Mouse (Mus musculus) intestine, embryonic 16.5 days (tissue): Measurements from ENCODE around the gene Calu. TPM values are rescaled to one million over a fixed set of nuclear protein-coding genes. Genes with fewer than 3 reads are reported as not detected.
"Not testable (repeated sequence)": the region's sequence is repeated elsewhere in the genome, so short reads cannot be mapped to it uniquely, and the experiment has no call there.

Source experiments
- ATAC-seq: fragments of 200-750 bp; cut with Nextera tagmentation; 2 replicates; pipeline ENCODE4 v1.8.0; 2017; ENCODE audit warnings: moderate TSS enrichment, moderate library complexity
- H3K27ac ChIP-seq: fragments of 300-500 bp; sonication (generic); 2 replicates; pipeline ENCODE4 v1.5.1; 2014; ENCODE audit warnings: mild to moderate bottlenecking, low read length
- H3K27me3 ChIP-seq: fragments of 300-500 bp; sonication (generic); replicated peaks from 2 replicates; pipeline ENCODE4 v1.6.1; 2014; ENCODE audit warnings: low read length, control low read depth, mixed read lengths; ENCODE audit not compliant: control insufficient read depth, insufficient read depth
- H3K36me3 ChIP-seq: fragments of 300-500 bp; sonication (generic); 2 replicates; pipeline ENCODE4 v1.6.1; 2014; ENCODE audit warnings: low read length, control low read depth; ENCODE audit not compliant: control insufficient read depth, insufficient read depth
- H3K4me1 ChIP-seq: fragments of 300-500 bp; sonication (generic); 2 replicates; pipeline ENCODE4 v1.6.1; 2014; ENCODE audit warnings: low read length, control low read depth, mixed read lengths; ENCODE audit not compliant: control insufficient read depth, insufficient read depth
- H3K4me2 ChIP-seq: fragments of 300-500 bp; sonication (generic); 2 replicates; pipeline ENCODE4 v1.6.1; 2014; ENCODE audit warnings: low read depth, low read length, control low read depth
- H3K4me3 ChIP-seq: fragments of 300-500 bp; sonication (generic); 2 replicates; pipeline ENCODE4 v1.5.1; 2014; ENCODE audit warnings: mild to moderate bottlenecking, low read length
- H3K9ac ChIP-seq: fragments of 300-500 bp; sonication (generic); 2 replicates; pipeline ENCODE4 v1.6.1; 2014; ENCODE audit warnings: low read depth, low read length
- H3K9me3 ChIP-seq: fragments of 300-500 bp; sonication (generic); 2 replicates; pipeline ENCODE4 v1.6.1; 2016; ENCODE audit warnings: low read length, control low read depth; ENCODE audit not compliant: control insufficient read depth
- WGBS: fragments of 180-500 bp; shearing (Covaris S2); extraction: QIAGEN DNeasy Blood & Tissue Kit; methylation state at CpG from one replicate; pipeline ENCODE4 v1.1.7; 2014; 5-methylcytosine and 5-hydroxymethylcytosine counted together
- polyA plus RNA-seq: library from polyadenylated mRNA; unstranded; fragments of >200 nt; fragmentation: Nextera tagmentation; extraction: Ambion mirVana; gene quantifications from 2 replicates; pipeline ENCODE4 v1.2.1, GENCODE M21; 2015

Calu gene
- polyA plus RNA-seq, 1 experiment from 2014 or later: 282 TPM

GRCm38 (mm10) chr6:29382442-29382841 is 34.6 kb downstream of the Calu start:
- no peaks in the 10 kb centered on the region for H3K27me3 ChIP-seq
- WGBS: 49% methylated on average over 2 of the region's 2 CpGs

GRCm38 (mm10) chr6:29388052-29388518 is 40.2 kb downstream of the Calu start, which contains the start of gene Opn1sw:
Gene Opn1sw (minus strand): TSS chr6:29388468.
- H3K27ac ChIP-seq: peak within 1 kb of the TSS; percentile 3; the same call in 1 of the 2 replicates
- peak; percentile 80 for ATAC-seq
- H3K36me3 ChIP-seq: no peaks in the 10 kb centered on the region

More at GRCm38 (mm10) chr6:29382442-29382841, 34.6 kb downstream of the Calu start:
- H3K4me3 ChIP-seq: no peak overlapping the region
- no peak overlapping the region for H3K27ac ChIP-seq
- no peaks in the 10 kb centered on the region for H3K36me3 ChIP-seq
- H3K4me2 ChIP-seq: no peak overlapping the region
- ATAC-seq: no peak
- peaks cover 2% of the 10 kb centered on the region for H3K4me1 ChIP-seq
- H3K9me3 ChIP-seq: no peaks in the 10 kb centered on the region
- H3K9ac ChIP-seq: no peak overlapping the region

GRCm38 (mm10) chr6:29388606-29389080 is 40.8 kb downstream of the Calu start:
- Histone ChIP-seq H3K9me3 (no peaks in the 10 kb centered on the region), H3K36me3 (no peaks in the 10 kb centered on the region), H3K4me2 (peak overlapping the region; percentile 44; the same call in 1 of the 2 replicates), H3K27me3 (no peaks in the 10 kb centered on the region), H3K4me3 (peak overlapping the region; percentile 29), H3K27ac (peak overlapping the region; percentile 3; the same call in 1 of the 2 replicates), H3K9ac (0 out of 2 replicates have a peak overlapping the region, but pooled peaks have one; percentile 12), H3K4me1 (peaks cover 17% of the 10 kb centered on the region)
- ATAC-seq: peak; percentile 91
- 9% methylated on average over 11 of the region's 11 CpGs for WGBS

More at GRCm38 (mm10) chr6:29388052-29388518, 40.2 kb downstream of the Calu start, which contains the start of gene Opn1sw:
- peaks cover 17% of the 10 kb centered on the region for H3K4me1 ChIP-seq
- WGBS: 7% methylated on average over 12 of the region's 12 CpGs
- no peaks in the 10 kb centered on the region for H3K27me3 ChIP-seq
- no peaks in the 10 kb centered on the region for H3K9me3 ChIP-seq
- H3K9ac ChIP-seq: 0 out of 2 replicates have a peak within 1 kb of the TSS, but pooled peaks have one; percentile 12
- H3K4me3 ChIP-seq: peak within 1 kb of the TSS; percentile 29
- H3K4me2 ChIP-seq: peak within 1 kb of the TSS; percentile 44

- WGBS: 50% methylated on average over 9 of the region's 9 CpGs
- no peak for ATAC-seq
- Histone ChIP-seq H3K4me2 (no peak overlapping the region), H3K4me3 (no peak overlapping the region), H3K4me1 (peaks cover 17% of the 10 kb centered on the region), H3K27me3 (peaks cover 2% of the 10 kb centered on the region; the same call in 1 of the 2 replicates), H3K27ac (no peak overlapping the region), H3K9ac (no peak overlapping the region), H3K9me3 (no peaks in the 10 kb centered on the region), H3K36me3 (no peaks in the 10 kb centered on the region)
Observed at GRCm38 (mm10) chr6:29389425-29389824, 41.6 kb downstream of the Calu start.

- H3K36me3 ChIP-seq, H3K4me2 ChIP-seq, H3K9me3 ChIP-seq, H3K27ac ChIP-seq, ATAC-seq, H3K4me3 ChIP-seq, H3K9ac ChIP-seq, H3K27me3 ChIP-seq: not testable (repeated sequence)
- 69% methylated on average over 1 of the region's 1 CpGs for WGBS
- H3K4me1 ChIP-seq: peaks cover 17% of the 10 kb centered on the region
Observed at GRCm38 (mm10) chr6:29390500-29390899, 42.6 kb downstream of the Calu start.

- H3K27ac ChIP-seq, H3K27me3 ChIP-seq, H3K9ac ChIP-seq, H3K4me3 ChIP-seq, ATAC-seq, H3K9me3 ChIP-seq, H3K4me2 ChIP-seq, H3K36me3 ChIP-seq: not testable (repeated sequence)
- WGBS: 75% methylated on average over 8 of the region's 8 CpGs
- H3K4me1 ChIP-seq: peaks cover 22% of the 10 kb centered on the region
Observed at GRCm38 (mm10) chr6:29391241-29391640, 43.4 kb downstream of the Calu start.

- no peak overlapping the region for H3K4me3 ChIP-seq
- no peak overlapping the region for H3K9ac ChIP-seq
- peaks cover 23% of the 10 kb centered on the region for H3K4me1 ChIP-seq
- H3K36me3 ChIP-seq: no peaks in the 10 kb centered on the region
- H3K27me3 ChIP-seq: peaks cover 4% of the 10 kb centered on the region; the same call in 1 of the 2 replicates
- WGBS: 67% methylated on average over 4 of the region's 4 CpGs
- no peak overlapping the region for H3K4me2 ChIP-seq
- H3K9me3 ChIP-seq: no peaks in the 10 kb centered on the region
- ATAC-seq: no peak
- H3K27ac ChIP-seq: no peak overlapping the region
Observed at GRCm38 (mm10) chr6:29391802-29392201, 43.9 kb downstream of the Calu start.

- WGBS: 56% methylated on average over 1 of the region's 1 CpGs
- Histone ChIP-seq H3K27me3 (peaks cover 9% of the 10 kb centered on the region; the same call in 1 of the 2 replicates), H3K9me3 (no peaks in the 10 kb centered on the region), H3K9ac (no peak overlapping the region), H3K27ac (no peak overlapping the region), H3K4me1 (peaks cover 10% of the 10 kb centered on the region; the same call in 1 of the 2 replicates), H3K4me3 (no peak overlapping the region), H3K36me3 (no peaks in the 10 kb centered on the region), H3K4me2 (no peak overlapping the region)
- no peak for ATAC-seq
Observed at GRCm38 (mm10) chr6:29394286-29394685, 46.4 kb downstream of the Calu start.

- Histone ChIP-seq H3K4me2 (peak within 1 kb of the TSS; percentile 91), H3K9me3 (no peaks in the 10 kb centered on the region), H3K27me3 (peaks cover 9% of the 10 kb centered on the region; the same call in 1 of the 2 replicates), H3K9ac (peak within 1 kb of the TSS; percentile 69), H3K27ac (peak within 1 kb of the TSS; percentile 53; the same call in 1 of the 2 replicates), H3K36me3 (no peaks in the 10 kb centered on the region), H3K4me1 (peaks cover 10% of the 10 kb centered on the region; the same call in 1 of the 2 replicates), H3K4me3 (peak within 1 kb of the TSS; percentile 74)
- WGBS: under 1% methylated on average over 44 of the region's 49 CpGs
- peak; percentile 97 for ATAC-seq
Observed at GRCm38 (mm10) chr6:29395910-29396713, 48.2 kb downstream of the Calu start, which contains the start of gene Ccdc136. Gene Ccdc136 (plus strand): TSS chr6:29396309.
